Mouse (Mus musculus): ENCODE data around the gene 4930524B15Rik.
"Not testable (repeated sequence)": the region's sequence is repeated elsewhere in the genome, so short reads cannot be mapped to it uniquely, and the experiment has no call there.

Gene 4930524B15Rik

DNA sequence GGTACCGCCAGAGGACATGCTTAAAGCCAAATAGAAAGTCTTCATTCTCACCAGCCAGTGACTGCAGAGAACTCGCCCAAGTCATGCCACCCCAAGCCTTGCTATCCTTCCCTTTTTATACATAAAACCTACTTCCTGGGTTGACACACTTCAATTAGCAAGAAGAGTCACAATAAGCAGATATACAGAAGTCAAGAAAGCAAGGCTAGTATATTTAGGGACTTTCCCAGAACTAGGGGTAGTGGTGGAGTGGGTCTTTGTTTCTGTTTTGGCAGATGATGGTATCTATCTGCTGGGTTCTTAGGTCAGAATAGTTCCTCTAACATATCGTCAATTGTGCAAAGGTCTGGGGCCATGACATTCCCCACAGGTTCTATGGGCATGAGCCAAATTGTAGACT is 27.1 kb downstream of the 4930524B15Rik start:
- no peak for DNase-seq

DNA sequence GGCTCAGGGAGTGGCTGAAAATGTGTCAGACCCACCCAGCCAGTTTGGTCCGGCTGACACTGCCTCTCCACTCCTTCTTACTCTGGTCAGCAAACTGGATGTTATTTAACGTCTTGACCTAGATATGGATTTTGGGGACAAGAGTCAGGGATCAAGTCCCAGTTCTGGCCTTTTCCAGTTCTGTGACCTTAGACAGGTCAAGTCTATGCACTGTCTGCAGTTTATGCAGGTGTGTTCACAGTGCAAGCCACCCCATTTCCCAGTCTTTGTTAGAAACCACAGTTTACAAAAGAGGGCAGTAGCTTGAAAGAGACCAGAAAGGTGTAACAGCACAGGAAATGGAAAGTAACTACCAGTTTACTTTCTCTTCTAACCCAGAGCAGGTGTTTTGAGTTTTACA is 34.3 kb downstream of the 4930524B15Rik start:
- no peak for DNase-seq

DNA sequence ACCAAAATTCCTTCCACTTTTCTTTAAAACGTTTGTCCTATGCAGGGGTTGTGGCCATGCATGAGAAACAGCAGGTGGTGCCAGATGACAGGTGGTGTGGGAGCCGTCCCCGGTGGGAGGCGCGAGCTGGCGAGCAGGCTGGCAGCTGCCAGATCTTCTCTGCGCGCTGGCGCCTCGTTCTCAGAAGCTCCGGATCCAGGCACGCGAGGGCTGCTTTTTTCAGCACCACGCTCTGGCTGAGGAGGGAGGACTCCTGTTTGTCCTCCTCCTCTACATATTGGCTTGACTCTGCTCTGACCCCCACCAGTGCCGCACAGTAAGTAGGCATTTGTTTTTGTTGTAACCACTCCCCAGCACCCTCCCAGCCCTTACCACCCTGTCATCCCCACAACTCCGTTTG is 34.9 kb downstream of the 4930524B15Rik start, which contains the start of gene Nsg2:
Gene Nsg2 (plus strand): TSS at position 183 of the 400 bp plus-strand sequence.
- peak; percentile 86 for DNase-seq

DNA sequence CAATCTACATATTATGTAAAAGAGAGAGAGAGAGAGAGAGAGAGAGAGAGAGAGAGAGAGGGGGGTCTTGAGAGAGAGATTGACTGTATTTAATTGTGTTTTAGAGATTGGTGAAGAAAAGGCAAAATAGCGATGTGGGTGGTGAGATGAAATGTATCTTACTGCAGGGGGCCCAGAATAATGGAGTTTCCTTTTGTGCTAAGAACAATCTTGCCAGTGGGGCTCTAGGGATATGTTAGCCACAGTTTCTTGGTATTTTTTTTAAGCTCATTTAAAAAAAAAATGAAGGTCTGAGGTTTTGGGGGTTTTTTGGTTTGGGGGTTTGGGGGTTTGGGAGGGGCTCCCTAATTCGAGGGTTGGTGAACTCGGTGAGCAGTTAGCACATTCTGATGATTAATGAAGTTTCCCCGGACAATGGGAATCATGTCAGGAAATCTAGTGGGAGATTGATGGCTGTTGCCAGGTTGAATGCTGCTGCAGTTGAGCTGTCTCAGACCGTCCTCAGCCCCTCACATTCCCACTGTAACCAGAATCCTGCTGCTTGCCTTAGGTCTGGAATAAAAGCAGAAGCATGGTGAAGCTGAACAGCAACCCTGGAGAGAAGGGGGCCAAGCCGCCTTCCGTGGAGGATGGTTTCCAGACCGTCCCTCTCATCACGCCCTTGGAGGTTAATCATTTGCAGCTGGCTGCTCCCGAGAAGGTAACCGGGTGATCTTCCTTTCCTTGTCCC is 36.0 kb downstream of the 4930524B15Rik start:
- DNase-seq, result peak; percentile 40

DNA sequence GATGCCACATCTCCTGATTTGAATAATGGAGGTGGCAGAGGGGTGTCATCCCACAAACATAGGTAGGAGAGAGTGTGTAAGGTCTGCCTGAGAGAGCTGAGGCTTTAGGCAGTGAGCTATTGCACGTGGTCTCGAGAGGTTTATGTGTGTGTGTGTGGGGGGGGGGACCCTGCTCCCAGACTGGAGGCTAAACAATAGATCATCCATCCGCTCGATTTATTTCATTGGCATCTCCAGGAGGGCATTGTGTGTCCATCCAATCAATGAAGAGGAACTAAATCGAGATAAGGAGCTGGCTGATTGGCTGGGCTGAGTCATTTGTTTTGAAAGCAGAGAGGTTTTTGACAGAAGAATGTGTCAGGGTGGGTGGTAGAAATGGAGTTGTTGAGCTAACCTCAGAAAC is 37.3 kb downstream of the 4930524B15Rik start:
- DNase-seq, result no peak

DNA sequence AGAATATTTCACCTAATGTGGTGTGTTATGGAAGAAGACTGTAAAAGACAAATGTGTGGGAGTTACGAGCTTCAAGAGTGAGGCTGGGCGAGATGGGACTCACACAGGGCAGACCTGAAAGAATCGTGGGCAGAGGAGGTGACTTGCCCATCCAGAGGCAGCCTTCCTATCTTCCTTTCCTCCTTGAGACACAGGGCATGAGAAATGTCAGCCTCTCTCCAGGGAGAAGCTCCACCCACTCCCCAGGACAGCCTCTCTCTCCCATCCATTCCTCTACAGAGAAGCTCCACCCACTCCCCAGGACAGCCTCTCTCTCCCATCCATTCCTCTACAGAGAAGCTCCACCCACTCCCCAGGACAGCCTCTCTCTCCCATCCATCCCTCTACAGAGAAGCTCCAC is 42.7 kb downstream of the 4930524B15Rik start:
- not testable (repeated sequence) for DNase-seq

DNA sequence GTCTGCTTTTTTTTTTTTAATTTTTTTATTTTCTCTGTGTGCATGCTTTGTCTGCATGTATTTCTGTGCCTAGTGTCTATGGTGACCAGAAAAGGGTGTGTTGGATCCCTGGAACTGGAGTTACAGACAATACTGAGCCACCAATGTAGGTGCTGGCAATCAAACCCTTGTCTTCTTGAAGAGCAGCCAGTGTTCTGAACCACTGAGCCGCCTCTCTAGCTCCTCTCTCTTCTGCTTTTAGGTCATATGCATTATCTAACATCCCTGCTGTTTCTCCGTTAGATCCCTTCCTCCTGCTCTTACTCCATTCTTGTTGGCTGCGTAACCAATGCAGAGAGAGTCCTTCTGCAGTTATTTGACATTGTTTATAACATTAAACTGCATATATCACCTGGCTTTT is 43.5 kb downstream of the 4930524B15Rik start:
- no peak for DNase-seq

DNA sequence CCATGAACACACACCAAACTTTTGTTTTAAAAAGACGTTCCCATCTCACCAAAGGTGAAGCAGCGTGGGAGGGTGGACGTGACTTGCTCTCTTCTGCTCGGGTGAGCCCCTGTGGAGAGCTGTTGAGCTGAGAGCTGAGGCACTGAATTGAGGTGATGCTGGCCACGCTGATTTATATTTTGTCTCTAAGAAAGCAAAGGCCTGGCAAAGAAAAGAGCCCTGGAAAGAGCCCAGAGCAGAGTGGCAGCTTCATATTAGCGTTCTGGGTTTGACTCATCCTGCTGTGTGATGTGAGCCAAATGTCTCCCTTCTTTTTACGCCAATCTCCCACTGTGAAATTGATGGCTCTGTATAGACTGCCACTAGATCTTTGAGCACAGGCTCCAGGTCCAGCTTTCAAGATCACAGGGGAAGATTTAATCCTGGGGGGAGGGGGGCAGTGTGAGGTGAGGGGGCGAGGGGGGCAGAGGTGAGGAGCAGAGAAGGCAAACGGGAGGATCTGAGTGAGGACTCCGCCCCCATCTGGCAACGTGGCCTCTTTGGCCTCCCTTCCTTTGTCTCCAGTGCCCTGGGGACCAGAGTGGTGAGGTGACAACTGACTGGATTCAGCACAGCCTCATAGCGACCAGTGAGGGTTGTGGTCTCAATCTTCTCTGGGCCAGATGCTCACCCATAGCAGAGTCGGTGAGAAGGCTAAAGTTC is 44.7 kb downstream of the 4930524B15Rik start:
- DNase-seq, result no peak

DNA sequence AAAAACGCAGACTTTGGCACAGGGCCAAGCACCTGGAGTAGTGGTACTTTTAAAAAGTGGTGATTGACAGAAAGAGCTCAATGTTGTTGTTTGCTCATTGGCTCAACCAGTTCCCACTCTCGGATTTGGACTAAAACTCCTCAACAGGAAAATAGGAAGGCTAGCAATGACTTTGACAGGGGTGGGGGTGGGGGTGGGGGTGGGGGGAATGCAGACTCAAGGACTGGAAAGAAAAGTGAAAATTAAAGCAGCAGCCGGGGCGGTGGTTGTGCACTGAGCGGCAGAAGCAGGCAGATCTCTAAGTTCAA is 45.2 kb downstream of the 4930524B15Rik start:
- DNase-seq, result no peak

DNA sequence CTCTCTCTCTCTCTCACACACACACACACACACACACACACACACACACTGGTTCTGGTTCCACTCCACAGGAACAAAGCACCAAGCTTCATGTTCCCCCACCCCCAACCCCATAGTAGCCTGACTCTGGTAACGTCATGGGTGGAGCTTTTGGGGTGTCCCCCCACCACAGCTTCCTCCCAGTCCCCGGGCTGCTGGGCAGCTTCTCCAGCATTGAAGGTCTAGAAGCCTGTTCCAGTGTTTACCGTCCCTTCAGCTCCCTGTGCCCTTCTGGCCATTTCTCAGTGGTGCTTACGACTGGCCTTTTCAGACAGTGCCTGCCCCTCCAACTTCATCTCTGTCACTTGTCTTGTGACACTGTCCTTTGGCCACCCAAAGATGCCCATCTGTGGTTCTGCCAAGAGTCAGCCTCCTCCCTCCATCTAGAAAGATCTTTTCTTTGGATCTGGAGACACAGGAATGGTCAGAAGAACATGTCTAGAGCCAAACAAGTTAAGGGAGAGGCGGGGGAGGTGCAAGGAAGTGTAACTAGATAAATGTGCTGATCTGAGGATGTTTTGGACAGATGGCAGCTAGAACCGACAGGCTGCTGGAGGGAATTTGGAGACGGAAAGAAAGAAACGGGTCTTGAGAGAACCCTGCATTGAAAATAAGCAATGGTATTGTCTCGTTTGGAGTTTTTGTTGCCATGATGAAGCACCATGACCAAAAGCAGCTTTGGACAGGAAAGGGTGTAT is 46.6 kb downstream of the 4930524B15Rik start:
- DNase-seq, result no peak

DNA sequence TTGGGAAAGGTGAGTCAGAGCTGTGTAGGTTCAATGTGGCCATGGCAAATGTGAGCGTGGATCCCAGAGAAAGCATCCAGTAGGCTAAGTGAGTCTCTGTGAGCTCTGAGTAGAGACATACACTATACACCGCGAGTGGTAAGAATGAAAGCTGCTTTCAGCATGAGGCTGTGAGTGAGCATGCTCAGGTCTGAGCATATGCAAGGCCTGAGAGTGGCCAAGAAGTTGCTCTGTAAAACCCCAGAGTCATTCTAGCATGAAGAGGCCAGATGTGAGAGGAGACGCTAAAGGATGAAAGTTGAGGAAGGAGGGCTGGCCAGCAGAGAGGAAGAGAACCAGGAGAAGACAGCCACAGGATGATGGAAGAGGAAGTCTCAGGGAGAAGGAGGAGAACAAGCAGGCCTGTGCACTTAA is 47.6 kb downstream of the 4930524B15Rik start:
- no peak for DNase-seq

DNA sequence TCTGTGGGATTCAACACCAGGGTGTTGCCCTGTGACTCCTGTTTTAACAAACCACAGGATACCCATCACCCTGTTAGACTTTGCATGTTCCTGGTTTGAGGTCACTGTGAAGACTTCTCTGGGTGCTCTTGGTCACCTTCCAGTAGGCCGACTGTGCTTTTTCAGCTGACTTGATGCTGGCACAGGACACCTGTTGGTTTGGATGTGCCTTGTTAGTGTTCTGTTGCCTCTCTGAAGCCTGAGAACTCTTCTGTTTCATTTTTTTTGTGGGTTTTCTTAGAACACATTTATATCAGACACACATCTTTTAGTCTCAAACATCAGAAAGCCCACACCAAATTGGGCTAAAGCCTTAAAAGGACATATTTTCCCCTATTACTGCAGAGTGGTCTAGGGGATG is 48.2 kb downstream of the 4930524B15Rik start:
- no peak for DNase-seq

DNA sequence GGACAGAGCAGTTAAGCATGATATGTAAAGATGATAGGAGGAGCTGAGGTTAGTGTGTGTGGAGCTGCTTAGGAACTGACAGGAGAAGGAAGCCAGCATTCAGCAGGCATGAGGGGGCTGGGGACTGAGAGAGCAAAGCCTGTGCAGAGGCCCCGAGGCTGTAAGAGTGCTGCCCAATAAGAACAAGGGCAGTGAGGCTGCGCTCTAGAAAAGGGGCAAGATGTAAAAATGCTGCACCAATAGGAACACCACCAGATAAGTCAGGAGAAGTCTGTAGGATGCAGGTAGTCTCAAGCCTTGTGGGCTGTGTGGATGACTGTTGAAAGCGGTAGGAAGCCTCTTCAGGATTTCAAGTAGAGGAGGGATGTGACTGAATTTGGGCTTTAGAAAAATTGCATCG is 52.8 kb downstream of the 4930524B15Rik start:
- DNase-seq, result no peak

DNA sequence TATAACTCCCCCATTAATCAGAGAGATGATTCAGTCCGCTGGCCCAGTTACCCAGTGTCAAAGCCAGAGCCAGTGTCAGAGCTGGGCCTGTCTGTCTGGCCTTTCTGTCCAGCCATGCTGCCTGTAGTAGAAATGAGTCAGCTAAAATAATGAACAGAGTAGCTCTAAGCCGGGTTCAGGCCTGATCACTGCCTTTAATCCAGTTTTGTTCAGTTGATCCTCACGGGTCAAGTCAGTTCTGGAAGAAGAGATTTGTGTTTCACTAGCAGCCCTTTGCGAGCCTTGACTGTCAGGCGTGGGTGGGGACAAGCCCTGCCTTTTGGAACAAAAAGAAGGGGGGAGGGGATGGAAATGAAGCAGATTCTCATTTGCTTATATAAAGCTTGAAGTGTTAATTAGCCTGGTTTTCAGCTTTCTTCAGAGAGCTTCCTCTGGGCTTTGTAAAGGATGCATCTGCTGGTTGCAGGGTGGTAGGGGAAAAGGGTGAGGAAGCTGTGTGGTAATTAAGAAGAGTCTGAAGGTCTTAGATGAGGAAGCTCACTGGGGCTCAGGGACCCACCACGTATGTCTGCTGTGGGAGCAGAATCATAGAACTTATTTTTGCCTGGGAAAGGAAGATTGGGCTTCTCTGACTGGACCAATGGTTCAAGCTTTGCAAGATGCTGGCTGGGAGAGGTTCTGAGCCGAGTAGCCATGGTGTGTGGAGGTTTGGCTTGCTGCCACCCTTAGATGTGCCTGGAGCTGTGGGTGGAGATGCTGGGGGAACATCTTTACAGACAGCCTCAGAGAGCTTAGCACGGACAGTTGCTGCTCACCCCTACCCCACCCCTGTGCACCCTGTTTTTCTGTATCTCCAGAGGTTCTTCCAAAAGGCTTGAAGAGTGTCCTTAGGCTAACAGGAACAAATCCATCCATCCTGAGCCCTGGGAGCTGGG is 54.9 kb downstream of the 4930524B15Rik start:
- no peak for DNase-seq

DNA sequence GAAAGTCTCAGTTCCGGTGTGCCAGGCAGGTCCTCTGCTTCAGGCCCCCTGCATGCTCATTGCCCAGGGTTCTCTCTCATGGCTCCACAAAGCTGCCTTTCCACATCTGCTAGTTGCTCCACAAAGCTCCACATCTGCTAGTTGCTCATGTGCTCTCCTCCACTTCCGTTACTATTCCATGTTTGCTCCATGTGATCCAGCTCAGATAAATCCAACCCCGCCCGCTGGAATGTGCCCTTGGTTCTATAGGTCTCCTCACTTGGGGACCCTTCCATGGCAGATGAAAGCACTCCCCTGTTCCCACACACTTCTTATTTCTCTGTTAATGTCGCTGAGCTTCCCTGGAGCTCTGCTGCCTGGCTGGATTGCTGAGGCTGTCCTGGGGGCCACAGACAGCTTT is 61.2 kb downstream of the 4930524B15Rik start:
- DNase-seq, result no peak

DNA sequence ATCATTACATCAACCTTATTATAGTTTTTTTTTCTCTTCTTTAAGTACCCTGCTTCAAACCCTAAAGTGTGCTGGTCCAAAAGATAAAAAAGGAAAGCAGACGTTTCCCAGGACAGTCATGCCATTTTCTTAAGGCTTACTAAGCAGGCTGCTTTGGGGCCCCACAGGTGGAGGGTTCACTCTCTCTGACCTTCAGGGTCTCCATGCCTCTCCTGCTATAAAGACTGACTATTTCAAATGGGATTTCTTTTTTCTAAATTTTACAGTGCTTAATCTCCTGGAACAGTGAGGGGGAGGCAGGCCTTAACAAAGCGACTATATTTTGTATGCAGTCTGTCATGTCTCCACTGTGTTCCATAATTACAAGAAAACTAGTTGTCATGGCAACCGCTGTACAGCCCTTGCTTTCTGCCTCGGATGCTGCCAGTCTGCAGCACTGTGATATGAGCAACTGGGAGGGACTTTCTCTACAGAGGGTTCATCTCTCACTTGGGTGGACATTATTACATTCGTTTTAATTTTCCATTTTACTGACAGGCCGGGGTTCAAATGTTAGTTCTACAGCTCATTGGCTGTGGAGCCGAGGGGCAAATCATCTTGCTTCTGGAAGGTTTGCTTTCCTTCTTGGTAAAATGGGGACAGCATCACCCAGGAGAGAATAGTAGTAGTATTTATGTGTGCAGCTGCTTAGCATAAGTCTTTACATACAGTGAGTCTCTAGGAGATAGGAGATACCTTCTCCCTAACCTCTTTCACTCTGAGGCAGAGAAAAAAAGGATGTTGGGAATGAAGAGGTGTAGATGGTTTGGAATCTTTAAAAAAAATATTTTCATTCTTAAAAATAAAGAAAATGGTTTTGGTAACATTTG is 62.3 kb downstream of the 4930524B15Rik start:
- DNase-seq, result peak; percentile 30

DNA sequence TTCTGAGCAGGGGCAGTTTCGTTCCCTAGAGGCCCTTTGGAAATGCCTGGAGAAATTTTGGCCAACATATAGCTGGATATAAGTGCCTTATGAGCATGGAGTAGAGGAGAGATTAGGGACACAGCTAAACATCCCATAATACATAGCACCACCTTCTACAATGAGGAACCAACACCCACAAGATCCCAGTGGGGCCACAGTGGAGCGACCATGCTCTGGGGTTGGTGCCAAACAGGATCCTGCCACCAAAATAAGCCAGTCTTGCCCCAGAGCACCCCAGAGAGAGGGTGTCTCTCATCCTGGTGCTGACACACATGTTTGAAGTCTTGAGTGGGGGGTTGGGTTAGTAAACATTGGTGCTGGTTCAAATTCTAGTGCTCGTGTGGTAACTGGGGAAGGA is 63.2 kb downstream of the 4930524B15Rik start:
- no peak for DNase-seq
